Mouse (Mus musculus) kidney, postnatal 0 days (tissue): Measurements from ENCODE around the gene Vmn1r204. TPM values are rescaled to one million over a fixed set of nuclear protein-coding genes. Genes with fewer than 3 reads are reported as not detected.
"Not testable (repeated sequence)": the region's sequence is repeated elsewhere in the genome, so short reads cannot be mapped to it uniquely, and the experiment has no call there.

ENCODE experiments used
- ATAC-seq: fragments of 200-750 bp; cut with Nextera tagmentation; replicated peaks from 2 replicates; pipeline ENCODE4 v1.8.0; 2017; ENCODE audit warnings: low read depth, moderate number of reproducible peaks, moderate TSS enrichment, moderate library complexity; ENCODE audit not compliant: low FRiP score
- DNase-seq: peaks from one replicate; pipeline ENCODE4 v3.0.0-alpha.2; 2016; ENCODE audit warnings: low spot score
- H3K27ac ChIP-seq: fragments of 300-500 bp; sonication (generic); 2 replicates; pipeline ENCODE4 v1.5.1; 2014; ENCODE audit warnings: mild to moderate bottlenecking
- H3K27me3 ChIP-seq: fragments of 300-500 bp; sonication (generic); 2 replicates; pipeline ENCODE4 v1.6.1; 2014; ENCODE audit warnings: low read length, mixed read lengths; ENCODE audit not compliant: insufficient read depth
- H3K36me3 ChIP-seq: fragments of 300-500 bp; sonication (generic); 2 replicates; pipeline ENCODE4 v1.6.1; 2014; ENCODE audit warnings: low read length, mixed read lengths; ENCODE audit not compliant: insufficient read depth
- H3K4me1 ChIP-seq: fragments of 300-500 bp; sonication (generic); replicated peaks from 2 replicates; pipeline ENCODE4 v1.6.1; 2014; ENCODE audit warnings: antibody characterized with exemption, low read length, mixed read lengths; ENCODE audit not compliant: insufficient read depth
- H3K4me2 ChIP-seq: fragments of 300-500 bp; sonication (generic); 2 replicates; pipeline ENCODE4 v1.6.1; 2014; ENCODE audit warnings: mild to moderate bottlenecking, low read length, moderate library complexity, mixed read lengths
- H3K4me3 ChIP-seq: fragments of 300-500 bp; sonication (generic); replicated peaks from 2 replicates; pipeline ENCODE4 v1.5.1; 2014; ENCODE audit warnings: low read depth, low read length
- H3K9ac ChIP-seq: fragments of 300-500 bp; sonication (generic); 2 replicates; pipeline ENCODE4 v1.6.1; 2014; ENCODE audit warnings: low read depth, low read length
- H3K9me3 ChIP-seq: fragments of 300-500 bp; sonication (generic); replicated peaks from 2 replicates; pipeline ENCODE4 v1.6.1; 2016; ENCODE audit warnings: low read length, inconsistent platforms, mixed read lengths
- CTCF ChIP-seq: IDR thresholded peaks from 2 replicates; pipeline ENCODE4 v1.5.1; 2016; ENCODE audit warnings: antibody characterized with exemption, low read depth, mild to moderate bottlenecking, moderate library complexity
- WGBS: fragments of 180-500 bp; shearing (Covaris S2); extraction: QIAGEN DNeasy Blood & Tissue Kit; methylation state at CpG from one replicate; pipeline ENCODE4 v1.1.7; 2014; 5-methylcytosine and 5-hydroxymethylcytosine counted together
- polyA plus RNA-seq: library from polyadenylated mRNA; unstranded; fragments of >200 nt; fragmentation: Nextera tagmentation; extraction: Ambion mirVana; gene quantifications from 2 replicates; pipeline ENCODE4 v1.2.1, GENCODE M21; 2015

The Vmn1r204 gene
- not detected in 2 replicates for polyA plus RNA-seq

- not testable (repeated sequence) for H3K27me3 ChIP-seq, H3K4me2 ChIP-seq, ATAC-seq, DNase-seq, H3K27ac ChIP-seq, H3K4me1 ChIP-seq, H3K9ac ChIP-seq, H3K4me3 ChIP-seq, H3K36me3 ChIP-seq, H3K9me3 ChIP-seq
- WGBS: 71% methylated on average over 1 of the region's 1 CpGs
Observed at GRCm38 (mm10) chr13:22552898-22553297, at the start of gene Vmn1r204. Vmn1r204 (plus strand) TSS chr13:22553198.

DNA sequence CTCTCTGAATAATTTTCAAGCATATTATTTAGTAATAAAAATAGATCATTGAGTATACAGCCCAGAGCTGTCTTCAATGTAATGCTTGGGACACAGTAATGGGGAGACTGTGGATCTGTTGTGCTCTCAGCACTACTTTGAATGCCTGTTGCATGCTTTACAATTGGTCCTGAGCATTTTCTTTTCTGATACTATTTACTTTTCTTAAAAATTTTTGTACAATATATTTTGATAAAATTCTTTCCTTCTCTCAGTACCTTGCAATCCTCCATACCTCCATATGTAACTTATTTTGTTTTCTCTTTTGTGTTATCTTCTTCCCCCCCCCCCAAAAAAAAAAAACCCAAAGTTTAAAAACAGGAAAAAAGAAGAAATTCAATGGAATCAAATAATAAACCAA is 47.7 kb upstream of the Vmn1r204 start, which contains the start of gene Vmn1r202:
Vmn1r202 (minus strand) TSS at position 101 of the 400 bp plus-strand sequence.
- Histone ChIP-seq H3K27me3 (no peaks in the 10 kb centered on the region), H3K4me1 (no peaks in the 10 kb centered on the region), H3K36me3 (no peaks in the 10 kb centered on the region), H3K4me3 (no peak within 1 kb of the TSS), H3K9ac (no peak within 1 kb of the TSS), H3K4me2 (no peak within 1 kb of the TSS), H3K9me3 (no peaks in the 10 kb centered on the region), H3K27ac (no peak within 1 kb of the TSS)
- no peak for ATAC-seq
- TF ChIP-seq CTCF: no peak
- no peak for DNase-seq

DNA sequence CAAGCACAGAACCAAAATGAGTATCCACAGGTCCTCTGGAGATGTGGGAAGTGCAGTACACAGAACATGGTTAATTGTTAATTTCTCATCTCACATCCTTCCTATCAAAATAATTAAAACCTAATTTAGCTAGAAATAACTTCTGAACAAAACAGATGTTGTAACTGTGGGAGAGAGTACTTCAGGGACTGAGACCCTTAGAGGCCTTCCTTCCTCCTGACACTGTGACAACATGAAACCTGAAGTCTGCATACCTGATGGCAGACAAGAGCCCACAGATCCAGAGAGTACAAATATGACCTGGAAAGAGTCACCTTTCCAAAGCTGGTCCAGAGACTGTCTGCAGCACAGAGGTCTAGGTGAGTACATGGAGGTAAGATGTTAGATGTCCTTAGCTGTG is 35.2 kb upstream of the Vmn1r204 start, which contains the start of gene Vmn1r203:
Vmn1r203 (plus strand) TSS at position 301 of the 400 bp plus-strand sequence.
- no peak for ATAC-seq

GRCm38 (mm10) chr13:22574911-22575310 is 21.9 kb downstream of the Vmn1r204 start:
- not testable (repeated sequence) for ATAC-seq, H3K27me3 ChIP-seq, H3K9me3 ChIP-seq, H3K27ac ChIP-seq, H3K9ac ChIP-seq, DNase-seq, H3K4me2 ChIP-seq, H3K4me1 ChIP-seq, H3K4me3 ChIP-seq, H3K36me3 ChIP-seq
- 82% methylated on average over 3 of the region's 3 CpGs for WGBS

More for the DNA sequence above, 35.2 kb upstream of the Vmn1r204 start, which contains the start of gene Vmn1r203:
- Histone ChIP-seq H3K4me3 (no peak within 1 kb of the TSS), H3K4me1 (no peaks in the 10 kb centered on the region), H3K36me3 (no peaks in the 10 kb centered on the region), H3K4me2 (no peak within 1 kb of the TSS), H3K27me3 (no peaks in the 10 kb centered on the region), H3K9me3 (no peaks in the 10 kb centered on the region), H3K27ac (no peak within 1 kb of the TSS), H3K9ac (no peak within 1 kb of the TSS)
- TF ChIP-seq CTCF: no peak
- DNase-seq: no peak

- not testable (repeated sequence) for H3K9me3 ChIP-seq, DNase-seq, H3K4me3 ChIP-seq, H3K27ac ChIP-seq, ATAC-seq, H3K4me2 ChIP-seq, H3K27me3 ChIP-seq, H3K36me3 ChIP-seq, H3K4me1 ChIP-seq, H3K9ac ChIP-seq
- 84% methylated on average over 14 of the region's 14 CpGs for WGBS
Observed at GRCm38 (mm10) chr13:22583336-22583735, 30.3 kb downstream of the Vmn1r204 start.

DNA sequence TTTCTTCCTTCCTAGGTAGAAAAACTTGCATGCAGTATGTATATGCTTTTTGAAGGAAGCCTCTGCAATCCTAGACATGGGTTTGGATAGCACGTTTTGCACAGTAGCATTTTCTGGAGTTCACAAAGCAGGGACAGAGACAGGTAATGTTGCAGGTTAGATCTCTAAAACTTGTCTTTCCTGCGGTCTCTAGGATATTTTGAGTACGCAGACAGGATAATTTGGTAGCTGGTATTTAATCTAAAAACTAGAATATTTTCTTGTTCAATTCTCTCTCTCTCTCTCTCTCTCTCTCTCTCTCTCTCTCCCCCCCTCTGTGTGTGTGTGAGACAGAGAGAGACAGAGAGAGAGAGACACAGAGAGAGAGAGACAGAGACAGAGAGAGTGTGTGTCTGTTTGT is 39.9 kb downstream of the Vmn1r204 start, which contains the start of gene Vmn1r205:
Vmn1r205 (minus strand) TSS at position 101 of the 400 bp plus-strand sequence.
- no peaks in the 10 kb centered on the region for H3K27me3 ChIP-seq
- no peak within 1 kb of the TSS for H3K27ac ChIP-seq
- no peak within 1 kb of the TSS for H3K4me2 ChIP-seq
- no peaks in the 10 kb centered on the region for H3K4me1 ChIP-seq
- ATAC-seq: no peak
- no peak within 1 kb of the TSS for H3K4me3 ChIP-seq
- H3K9me3 ChIP-seq: no peaks in the 10 kb centered on the region
- no peaks in the 10 kb centered on the region for H3K36me3 ChIP-seq
- DNase-seq: no peak
- no peak within 1 kb of the TSS for H3K9ac ChIP-seq
- no peak for TF ChIP-seq CTCF
- WGBS: 82% methylated on average over 3 of the region's 3 CpGs

Other genes starting within 250 kb of the Vmn1r204 start
- not detected in 2 replicates for gene Vmn1r197, start 228.6 kb upstream of the Vmn1r204 start, polyA plus RNA-seq
- gene Vmn1r198, start 202.8 kb upstream of the Vmn1r204 start, polyA plus RNA-seq: not detected in 2 replicates
- not detected in 2 replicates for gene Vmn1r199, start 173.4 kb upstream of the Vmn1r204 start, polyA plus RNA-seq
- gene Vmn1r200, start 162.8 kb upstream of the Vmn1r204 start, polyA plus RNA-seq: not detected in 2 replicates
- gene Vmn1r201, start 81.3 kb upstream of the Vmn1r204 start, polyA plus RNA-seq: not detected in 2 replicates
- not detected in 2 replicates for gene Vmn1r202, start 47.8 kb upstream of the Vmn1r204 start, polyA plus RNA-seq
- not detected in 2 replicates for gene Vmn1r203, start 35.1 kb upstream of the Vmn1r204 start, polyA plus RNA-seq
- gene Vmn1r205, start 39.8 kb downstream of the Vmn1r204 start, polyA plus RNA-seq: not detected in 2 replicates
- not detected in 2 replicates for gene Vmn1r206, start 71.1 kb downstream of the Vmn1r204 start, polyA plus RNA-seq
- not detected in 2 replicates for gene Vmn1r207-ps, start 176.4 kb downstream of the Vmn1r204 start, polyA plus RNA-seq
- gene Vmn1r208, start 224.2 kb downstream of the Vmn1r204 start, polyA plus RNA-seq: not detected in 2 replicates